Comparison of ENCODE assay signal across 10 mouse cellular contexts in genomic region chr9:57505700-57506099, GRCm38 (mm10). TPM values are rescaled to one million over a fixed set of nuclear protein-coding genes. Genes with fewer than 3 reads are reported as not detected.
DNase-seq lines count a peak whose midpoint lies in the region; ATAC-seq and TF ChIP-seq lines count a peak whose summit lies in the region.
"Had no signal": no experiment of that assay in that cellular context is flagged by ENCODE, and none has a peak within 500 bp of the region (broad histone marks: within the 10 kb centered on the region; RNA-seq: fewer than 3 reads in every experiment).

No protein-coding gene starts in this region.

- TF ChIP-seq CTCF in brain, embryonic 14.5 days (IDR thresholded peaks at IDR 0.05; ENCODE audit: borderline replicate concordance, extremely low read depth, insufficient read depth, insufficient read length) = no peak
- no peak for TF ChIP-seq CTCF in hindbrain, postnatal 0 days (IDR thresholded peaks at IDR 0.05; ENCODE audit: low read depth)

- TF ChIP-seq POLR2A in brain, embryonic 14.5 days (IDR thresholded peaks at IDR 0.05; ENCODE audit: borderline replicate concordance, extremely low read depth, insufficient read depth, insufficient read length, poor library complexity, severe bottlenecking) = no peak

- H3K4me3 ChIP-seq in hindbrain, postnatal 0 days (ENCODE audit: low read length) = no peak overlapping the region
- H3K4me3 ChIP-seq: embryonic facial prominence, embryonic 12.5 days had no signal

- H3K27me3 ChIP-seq in hindbrain, postnatal 0 days (ENCODE audit: insufficient read depth, low read length) = peaks cover 9% of the 10 kb centered on the region

- no peaks in the 10 kb centered on the region for H3K36me3 ChIP-seq in hindbrain, postnatal 0 days (ENCODE audit: insufficient read depth, low read length)
- H3K36me3 ChIP-seq: embryonic facial prominence, embryonic 12.5 days had no signal

- no peak overlapping the region for H3K9ac ChIP-seq in hindbrain, postnatal 0 days (replicated peaks; ENCODE audit: low read length)
- H3K9ac ChIP-seq: embryonic facial prominence, embryonic 12.5 days had no signal

- 0 out of 2 replicates have a peak, but pooled peaks have one; percentile 17 for ATAC-seq in granulocyte monocyte progenitor cell, adult 5-6 weeks (replicated peaks; ENCODE audit: poor library complexity, severe bottlenecking)
- ATAC-seq in hindbrain, postnatal 0 days = peak; percentile 81

- 7% methylated on average over 8 of the region's 8 CpGs for WGBS in hindbrain, postnatal 0 days

- DNase-seq in Muller cell, postnatal 12 days (ENCODE audit: inconsistent ontology term) = peak; percentile 31
- DNase-seq in brain, embryonic 14.5 days (ENCODE audit: low read depth) = peak; percentile 91
- peak; percentile 48 for DNase-seq in hindbrain, postnatal 0 days (ENCODE audit: low spot score)
- peak; percentile 19 for DNase-seq in lung, postnatal 10 days
- peak; percentile 71 to 73 for DNase-seq in right cerebral cortex, postnatal 10 days (ENCODE audit: low spot score in 2 of 2)
- no peak for DNase-seq in cerebellum, postnatal 4 days (ENCODE audit: low spot score in 2 of 2)
- no peak for DNase-seq in cerebellum, adult 9-11 months

- H3K9me3 ChIP-seq in hindbrain, postnatal 0 days (ENCODE audit: low read length) = no peaks in the 10 kb centered on the region
- H3K9me3 ChIP-seq: embryonic facial prominence, embryonic 12.5 days had no signal

- peaks cover 29% of the 10 kb centered on the region for H3K4me1 ChIP-seq in hindbrain, postnatal 0 days (ENCODE audit: insufficient read depth, low read length)

- peak overlapping the region; percentile 86; the same call in 1 of the 2 replicates for H3K4me2 ChIP-seq in hindbrain, postnatal 0 days (ENCODE audit: low read depth, low read length)
- H3K4me2 ChIP-seq: embryonic facial prominence, embryonic 12.5 days had no signal

- H3K27ac ChIP-seq in hindbrain, postnatal 0 days = peak overlapping the region; percentile 28; the same call in 1 of the 2 replicates
- H3K27ac ChIP-seq: embryonic facial prominence, embryonic 12.5 days had no signal

RNA-seq across cellular contexts. Expression of gene Rpp25, which starts 1.9 kb away (rescaled TPM):
- polyA plus RNA-seq in brain, embryonic 14.5 days (2012; rRNA removed) = 8.2 and 12.1 TPM in 2 replicates
- total RNA-seq in granulocyte monocyte progenitor cell, adult 5-6 weeks (2014; fragmentation: Nextera tagmentation) = 0.32 TPM in 1 of 2 replicates, not detected in the other
- total RNA-seq in granulocyte monocyte progenitor cell, adult 5-6 weeks (2017) = 0.46 TPM in 1 of 2 replicates, not detected in the other
- 11.7 and 19.6 TPM in 2 replicates for total RNA-seq in hindbrain, postnatal 0 days (2014; rRNA removed)
- 15.2 and 17.0 TPM in 2 replicates for polyA plus RNA-seq in hindbrain, postnatal 0 days (2015; fragmentation: Nextera tagmentation; extraction: Ambion mirVana)
- total RNA-seq: liver, adult 2 months had no signal
- polyA plus RNA-seq: liver, adult 2 months had no signal

RNA-seq across cellular contexts. Expression of gene Cox5a, which starts 15.4 kb away (rescaled TPM):
- 320 and 341 TPM in 2 replicates for polyA plus RNA-seq in brain, embryonic 14.5 days (2012; rRNA removed)
- total RNA-seq in granulocyte monocyte progenitor cell, adult 5-6 weeks (2014; fragmentation: Nextera tagmentation) = 540 and 741 TPM in 2 replicates
- 121 and 142 TPM in 2 replicates for total RNA-seq in granulocyte monocyte progenitor cell, adult 5-6 weeks (2017)
- 212 and 237 TPM in 2 replicates for total RNA-seq in hindbrain, postnatal 0 days (2014; rRNA removed)
- 1,238 and 1,244 TPM in 2 replicates for polyA plus RNA-seq in hindbrain, postnatal 0 days (2015; fragmentation: Nextera tagmentation; extraction: Ambion mirVana)

RNA-seq across cellular contexts. Expression of gene Fam219b, which starts 31.6 kb away (rescaled TPM):
- polyA plus RNA-seq in brain, embryonic 14.5 days (2012; rRNA removed) = 12.1 and 12.2 TPM in 2 replicates
- total RNA-seq in granulocyte monocyte progenitor cell, adult 5-6 weeks (2014; fragmentation: Nextera tagmentation) = 7.3 and 7.5 TPM in 2 replicates
- total RNA-seq in granulocyte monocyte progenitor cell, adult 5-6 weeks (2017) = 11.4 and 12.6 TPM in 2 replicates
- 14.6 and 21.5 TPM in 2 replicates for total RNA-seq in hindbrain, postnatal 0 days (2014; rRNA removed)
- 22.2 and 23.2 TPM in 2 replicates for polyA plus RNA-seq in hindbrain, postnatal 0 days (2015; fragmentation: Nextera tagmentation; extraction: Ambion mirVana)

RNA-seq across cellular contexts. Expression of gene Scamp5, which starts 37.8 kb away (rescaled TPM):
- 222 and 241 TPM in 2 replicates for polyA plus RNA-seq in brain, embryonic 14.5 days (2012; rRNA removed)
- total RNA-seq in granulocyte monocyte progenitor cell, adult 5-6 weeks (2014; fragmentation: Nextera tagmentation) = 5.4 and 8.2 TPM in 2 replicates
- total RNA-seq in granulocyte monocyte progenitor cell, adult 5-6 weeks (2017) = 1.6 and 2.2 TPM in 2 replicates
- 366 and 375 TPM in 2 replicates for total RNA-seq in hindbrain, postnatal 0 days (2014; rRNA removed)
- 154 and 163 TPM in 2 replicates for polyA plus RNA-seq in hindbrain, postnatal 0 days (2015; fragmentation: Nextera tagmentation; extraction: Ambion mirVana)

RNA-seq across cellular contexts. Expression of gene Mpi, which starts 46.9 kb away (rescaled TPM):
- polyA plus RNA-seq in brain, embryonic 14.5 days (2012; rRNA removed) = 71.2 and 73.3 TPM in 2 replicates
- 10.8 and 23.1 TPM in 2 replicates for total RNA-seq in granulocyte monocyte progenitor cell, adult 5-6 weeks (2014; fragmentation: Nextera tagmentation)
- total RNA-seq in granulocyte monocyte progenitor cell, adult 5-6 weeks (2017) = 13.9 and 17.8 TPM in 2 replicates
- 67.9 and 78.6 TPM in 2 replicates for total RNA-seq in hindbrain, postnatal 0 days (2014; rRNA removed)
- polyA plus RNA-seq in hindbrain, postnatal 0 days (2015; fragmentation: Nextera tagmentation; extraction: Ambion mirVana) = 61.5 and 64.6 TPM in 2 replicates

Comparison
In these comparisons a context has a peak if more than half of its experiments do, and no peak if none do; other contexts are left out.
1. DNase-seq: peak in Muller cell, postnatal 12 days (single experiment), brain, embryonic 14.5 days (single experiment), hindbrain, postnatal 0 days (single experiment), lung, postnatal 10 days (single experiment) and right cerebral cortex, postnatal 10 days (2 of 2); none in cerebellum, postnatal 4 days (0 of 2) and cerebellum, adult 9-11 months (single experiment).